Mouse (Mus musculus): ENCODE data around the gene Mier3. TPM values are rescaled to one million over a fixed set of nuclear protein-coding genes. Genes with fewer than 3 reads are reported as not detected.

Mier3 gene
- polyA plus RNA-seq, 1 experiment from 2014 or later = 16.3 TPM

DNA sequence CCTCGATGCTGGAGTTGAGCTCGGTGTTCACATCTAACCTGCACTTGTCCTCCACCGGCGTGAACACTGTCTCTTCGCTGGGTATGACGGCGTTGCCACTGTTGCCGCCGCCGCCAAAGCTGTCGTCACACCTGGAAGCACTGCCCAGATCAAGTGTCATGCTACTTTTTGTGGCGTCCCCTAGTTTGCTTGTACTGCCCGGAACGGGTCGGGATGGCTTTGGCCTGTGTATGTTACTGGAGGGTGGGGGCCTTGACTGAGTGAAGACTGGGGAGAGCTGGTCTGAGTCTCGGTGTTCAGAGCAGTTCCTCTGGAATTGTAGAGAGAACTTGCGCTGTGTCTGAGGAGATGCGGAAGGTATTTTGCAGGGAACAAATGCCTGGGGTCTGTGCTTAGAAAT, 74.6 kb downstream of the Mier3 start:
- H3K36me3 ChIP-seq = peaks cover 69% of the 10 kb centered on the region
- 97% methylated on average over 18 of the region's 18 CpGs for WGBS
- no peak overlapping the region for H3K4me3 ChIP-seq (replicated peaks)
- H3K4me2 ChIP-seq (replicated peaks) = no peak overlapping the region
- ATAC-seq = no peak
- H3K27ac ChIP-seq = no peak overlapping the region
- no peak overlapping the region for H3K9ac ChIP-seq
- no peaks in the 10 kb centered on the region for H3K27me3 ChIP-seq (replicated peaks)
- H3K4me1 ChIP-seq (replicated peaks) = no peaks in the 10 kb centered on the region
- no peaks in the 10 kb centered on the region for H3K9me3 ChIP-seq

DNA sequence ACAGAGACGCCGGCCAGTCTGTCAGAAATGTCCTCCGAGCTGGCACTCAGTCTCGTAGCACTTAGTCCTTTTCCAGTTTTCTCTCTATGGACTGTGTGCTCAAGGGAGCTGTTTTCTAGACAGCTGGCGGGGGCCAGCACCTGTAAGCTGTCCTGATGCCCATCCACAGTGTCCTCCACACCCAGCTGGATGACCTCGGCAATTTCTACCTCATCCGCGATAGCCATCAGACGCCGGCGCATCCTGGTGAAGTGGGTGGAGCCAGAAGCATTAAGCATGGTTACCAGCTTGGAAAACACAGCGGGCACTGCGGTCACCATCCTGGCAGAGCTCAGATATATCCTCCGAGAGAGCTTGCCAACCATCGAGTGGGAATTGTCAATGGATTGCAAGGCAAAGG, 75.2 kb downstream of the Mier3 start:
- H3K27ac ChIP-seq = no peak overlapping the region
- H3K4me2 ChIP-seq (replicated peaks) = no peak overlapping the region
- no peak for ATAC-seq
- no peak overlapping the region for H3K9ac ChIP-seq
- no peaks in the 10 kb centered on the region for H3K27me3 ChIP-seq (replicated peaks)
- H3K9me3 ChIP-seq = no peaks in the 10 kb centered on the region
- 94% methylated on average over 15 of the region's 15 CpGs for WGBS
- H3K36me3 ChIP-seq = peaks cover 64% of the 10 kb centered on the region
- H3K4me3 ChIP-seq (replicated peaks) = no peak overlapping the region
- H3K4me1 ChIP-seq (replicated peaks) = no peaks in the 10 kb centered on the region

DNA sequence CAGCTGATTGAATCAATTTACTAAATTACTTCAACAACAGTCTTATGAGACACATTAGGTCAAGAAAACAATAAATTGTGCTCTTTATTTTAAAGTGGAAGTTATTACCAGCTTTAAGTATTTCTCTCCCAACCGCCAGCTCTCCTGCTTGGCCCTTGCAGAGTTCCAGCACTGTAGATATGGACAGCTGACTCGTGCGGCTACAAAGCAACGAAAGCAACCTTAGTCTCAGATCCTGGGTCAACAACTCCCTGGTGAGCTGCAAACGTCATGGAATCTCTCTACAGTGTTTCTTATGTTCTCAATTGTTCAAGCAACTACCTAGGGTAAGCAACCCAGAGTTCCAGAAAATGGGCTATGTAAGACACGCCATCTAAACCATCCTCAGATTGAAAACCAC, 76.2 kb downstream of the Mier3 start:
- no peak for ATAC-seq

DNA sequence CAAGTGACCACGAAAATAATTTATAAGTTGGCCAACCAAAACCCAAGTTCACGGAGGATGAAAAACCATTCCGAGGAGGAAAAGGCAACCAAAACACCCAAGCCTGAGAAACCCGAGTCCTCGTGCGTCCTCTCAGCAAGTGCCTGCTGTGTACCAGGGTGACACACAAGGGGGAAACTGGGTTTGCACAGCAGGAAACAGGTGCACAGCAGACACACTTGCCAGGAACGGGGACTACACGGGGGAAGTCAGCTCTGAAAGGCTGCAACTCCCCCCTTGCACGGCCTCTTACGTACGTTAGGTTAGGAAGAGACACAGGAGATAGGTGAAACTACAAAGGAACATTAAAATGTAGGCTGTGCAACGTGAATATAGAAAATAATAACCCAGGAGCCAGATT, 81.7 kb downstream of the Mier3 start:
- H3K4me2 ChIP-seq (replicated peaks) = no peak overlapping the region
- H3K4me3 ChIP-seq (replicated peaks) = no peak overlapping the region
- no peaks in the 10 kb centered on the region for H3K9me3 ChIP-seq
- peaks cover 45% of the 10 kb centered on the region for H3K36me3 ChIP-seq
- no peaks in the 10 kb centered on the region for H3K4me1 ChIP-seq (replicated peaks)
- H3K27me3 ChIP-seq (replicated peaks) = no peaks in the 10 kb centered on the region
- no peak overlapping the region for H3K9ac ChIP-seq
- WGBS = 89% methylated on average over 12 of the region's 12 CpGs
- no peak overlapping the region for H3K27ac ChIP-seq
- no peak for ATAC-seq

More for the DNA sequence above, 76.2 kb downstream of the Mier3 start:
- Histone ChIP-seq H3K27me3 (replicated peaks) (no peaks in the 10 kb centered on the region), H3K9me3 (no peaks in the 10 kb centered on the region), H3K9ac (no peak overlapping the region), H3K4me2 (replicated peaks) (no peak overlapping the region), H3K4me3 (replicated peaks) (no peak overlapping the region), H3K4me1 (replicated peaks) (no peaks in the 10 kb centered on the region), H3K27ac (no peak overlapping the region), H3K36me3 (peaks cover 60% of the 10 kb centered on the region)
- WGBS = 97% methylated on average over 6 of the region's 6 CpGs

Other genes with a start within 250 kb of the Mier3 start
- 67.8 and 80.3 TPM in 2 replicates for gene Gpbp1, start 190.9 kb upstream of the Mier3 start, polyA plus RNA-seq (2015; fragmentation: Nextera tagmentation; extraction: Ambion mirVana)
- not detected in 2 replicates for gene Gm49496, start 131.0 kb upstream of the Mier3 start, polyA plus RNA-seq (2015; fragmentation: Nextera tagmentation; extraction: Ambion mirVana)
- gene Gm10198, start 88.2 kb upstream of the Mier3 start, polyA plus RNA-seq (2015; fragmentation: Nextera tagmentation; extraction: Ambion mirVana) = not detected in 2 replicates
- gene Map3k1, start 128.0 kb downstream of the Mier3 start, polyA plus RNA-seq (2015; fragmentation: Nextera tagmentation; extraction: Ambion mirVana) = 22.3 and 24.1 TPM in 2 replicates